Mouse (Mus musculus) frontal cortex, postnatal 36 days (tissue): Measurements from ENCODE around the gene Klhl29.
A peak's percentile ranks its signal among the peaks of the same experiment; 100 is the strongest.

Source experiments
- DNase-seq, 2 experiments: peaks; one replicate each; pipeline ENCODE4 v3.0.0; 2022; ENCODE audit warnings: low spot score in 2 of 2

Gene Klhl29

GRCm38 (mm10) chr12:5187773-5188333, 187.6 kb downstream of the Klhl29 start:
- DNase-seq, result no peak

DNA sequence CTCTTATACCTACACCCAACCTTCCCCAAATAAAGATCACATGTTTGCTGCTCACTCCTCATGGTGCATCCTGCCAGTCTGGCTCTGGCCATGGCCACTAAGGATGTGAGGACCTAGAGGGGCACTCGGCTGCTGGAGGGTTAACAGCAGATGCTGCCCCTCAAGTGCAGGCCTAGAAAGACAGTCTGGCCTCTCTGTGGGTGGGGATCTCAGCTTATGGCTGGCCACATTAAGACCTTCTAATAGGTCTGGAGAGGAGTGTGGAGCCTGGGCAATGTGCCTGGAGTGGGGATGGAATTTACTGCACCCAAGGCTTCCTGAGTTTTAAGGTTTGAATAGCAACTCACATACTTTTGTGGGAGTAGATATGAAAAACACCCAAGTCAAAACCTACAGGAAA, 188.8 kb downstream of the Klhl29 start:
- DNase-seq, result no peak

DNA sequence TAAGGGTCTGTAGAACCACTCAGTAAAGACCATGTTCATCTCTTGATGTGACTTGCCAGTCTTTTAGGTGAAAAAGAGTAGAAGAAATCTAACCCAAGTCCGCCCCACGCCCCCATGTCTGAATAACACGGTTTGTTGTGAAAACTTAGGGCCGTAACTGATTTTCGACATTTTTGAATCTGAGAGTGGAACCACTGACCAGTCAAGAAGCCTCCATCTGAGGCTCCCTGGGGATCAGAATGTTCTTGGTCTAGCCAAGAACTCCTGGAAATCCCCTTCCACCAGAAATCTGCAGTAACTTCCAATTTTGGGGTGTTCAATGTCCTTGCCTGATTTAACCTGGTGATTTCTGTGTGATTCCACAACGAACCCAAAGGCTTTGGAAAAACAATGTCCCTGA, 189.9 kb downstream of the Klhl29 start:
- DNase-seq, result no peak

GRCm38 (mm10) chr12:5182586-5182985, 192.9 kb downstream of the Klhl29 start:
- no peak for DNase-seq

- peak in 1 of 2 experiments; percentile 56 for DNase-seq
Observed at GRCm38 (mm10) chr12:5182165-5182564, 193.3 kb downstream of the Klhl29 start.

DNA sequence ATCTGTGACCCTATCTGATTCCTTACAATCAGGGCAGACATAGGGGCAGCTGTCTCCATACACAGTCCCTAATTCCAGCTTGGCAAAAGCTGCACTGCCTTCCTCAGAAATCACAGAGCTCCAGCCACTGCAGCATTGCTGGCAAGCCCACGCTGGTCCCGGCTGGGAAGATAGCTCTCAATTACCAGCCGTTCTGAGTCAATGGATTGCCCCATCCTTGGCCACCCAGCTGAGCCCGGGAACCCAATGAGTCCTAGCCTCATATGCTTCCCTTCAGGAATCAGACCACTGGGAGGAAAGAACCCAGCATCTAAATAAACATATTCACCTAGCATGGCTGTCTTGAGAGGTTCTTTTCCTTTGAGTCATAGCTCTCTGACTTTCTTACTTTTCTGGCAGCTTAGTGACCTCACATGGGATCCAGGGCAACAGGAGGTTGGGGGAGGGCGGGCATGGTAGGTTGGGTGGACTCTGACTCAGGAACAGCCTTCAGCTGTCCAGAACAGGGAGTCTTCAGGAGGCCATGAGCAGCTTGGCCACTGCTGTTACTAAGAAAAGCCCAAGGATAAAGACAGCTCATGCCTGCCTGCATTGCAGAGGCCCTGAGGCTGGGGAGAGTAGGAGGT, 198.7 kb downstream of the Klhl29 start:
- DNase-seq, result no peak

DNA sequence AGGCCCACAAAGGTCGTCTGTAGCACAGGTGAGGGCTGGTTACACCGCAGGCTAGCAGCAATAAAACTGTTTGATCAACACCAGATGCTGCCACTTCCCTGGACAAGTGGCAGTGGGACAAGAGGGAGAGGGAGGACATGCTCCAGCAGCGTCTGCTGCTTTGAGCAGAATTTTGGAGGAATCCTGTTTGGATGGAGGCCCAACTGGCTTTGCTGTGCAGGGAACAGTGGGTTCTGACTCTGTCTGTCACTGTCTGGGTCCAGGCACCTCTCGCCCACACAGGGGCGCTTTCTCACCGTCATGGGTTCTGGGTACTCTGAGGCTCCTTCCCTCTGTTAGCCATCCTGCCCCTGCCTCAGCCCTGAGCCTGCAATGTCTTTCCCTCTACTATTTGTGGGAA, 209.3 kb downstream of the Klhl29 start:
- DNase-seq, result no peak

DNA sequence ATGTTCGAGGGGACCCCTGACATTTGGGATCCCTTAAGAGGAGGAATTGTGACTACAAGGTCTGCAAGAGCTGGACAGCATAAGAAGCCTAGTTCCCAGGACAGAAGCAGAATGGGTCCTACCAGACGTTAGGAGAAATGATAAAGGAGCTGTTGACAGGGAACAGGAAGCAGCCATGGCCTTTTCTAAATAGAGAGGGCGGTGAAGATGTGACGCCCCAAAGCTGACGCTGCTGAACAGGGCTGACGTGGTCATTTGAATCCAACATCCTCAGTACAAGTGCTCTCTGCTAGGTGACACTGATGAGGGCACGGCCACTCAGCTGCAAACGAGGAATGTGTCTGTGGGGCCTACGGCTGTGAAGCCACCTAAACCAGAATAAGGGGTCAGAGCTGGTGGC, 210.1 kb downstream of the Klhl29 start:
- DNase-seq, result no peak

- DNase-seq, result peak in 1 of 2 experiments; percentile 55
Observed at GRCm38 (mm10) chr12:5162672-5163071, 212.8 kb downstream of the Klhl29 start.

DNA sequence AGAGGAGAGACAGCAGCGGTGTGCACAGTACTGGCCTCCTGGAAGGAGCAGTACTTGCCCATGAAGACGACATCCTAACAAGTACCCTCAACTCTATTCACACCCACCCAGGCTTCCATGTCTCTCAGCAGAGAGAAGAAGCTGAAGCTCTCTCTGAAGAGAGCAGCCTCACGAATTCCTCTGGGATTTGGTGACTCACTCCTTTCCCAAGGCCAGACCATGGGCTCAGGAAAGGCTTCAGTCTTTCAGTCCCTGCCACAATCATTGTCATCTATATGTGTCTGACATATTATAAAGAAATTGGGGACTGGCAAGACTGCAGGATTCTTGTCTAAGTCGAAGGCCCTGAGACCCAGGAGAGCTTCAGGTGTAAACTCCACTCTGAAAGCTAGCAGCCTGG, 213.9 kb downstream of the Klhl29 start:
- no peak for DNase-seq

DNA sequence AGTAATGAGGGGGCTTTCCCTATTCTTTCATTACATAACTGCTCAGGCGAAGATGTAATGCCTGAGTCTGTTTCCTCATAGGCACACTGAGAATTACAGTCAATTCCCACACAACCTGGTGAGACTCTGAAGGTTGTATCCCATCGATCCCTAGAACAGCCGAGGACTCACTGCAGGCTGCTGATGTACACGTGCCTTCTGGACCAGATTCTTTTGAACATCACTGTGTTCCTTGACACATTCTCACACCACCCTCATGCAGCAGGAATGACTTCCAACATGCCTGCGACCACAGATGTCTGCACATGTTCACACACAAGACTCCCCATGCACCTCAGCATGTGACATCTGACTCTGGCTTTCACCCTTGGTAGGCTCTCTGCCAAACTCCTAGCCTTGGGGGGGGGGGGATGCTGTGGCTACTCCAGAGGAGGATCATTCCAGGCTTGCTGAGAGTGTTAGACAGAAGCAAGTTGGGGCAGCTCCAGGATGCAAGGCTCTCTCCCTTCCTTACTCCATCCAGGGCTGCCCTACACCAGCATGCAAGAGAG, 217.5 kb downstream of the Klhl29 start:
- DNase-seq, result peak in 1 of 2 experiments; percentile 64

DNA sequence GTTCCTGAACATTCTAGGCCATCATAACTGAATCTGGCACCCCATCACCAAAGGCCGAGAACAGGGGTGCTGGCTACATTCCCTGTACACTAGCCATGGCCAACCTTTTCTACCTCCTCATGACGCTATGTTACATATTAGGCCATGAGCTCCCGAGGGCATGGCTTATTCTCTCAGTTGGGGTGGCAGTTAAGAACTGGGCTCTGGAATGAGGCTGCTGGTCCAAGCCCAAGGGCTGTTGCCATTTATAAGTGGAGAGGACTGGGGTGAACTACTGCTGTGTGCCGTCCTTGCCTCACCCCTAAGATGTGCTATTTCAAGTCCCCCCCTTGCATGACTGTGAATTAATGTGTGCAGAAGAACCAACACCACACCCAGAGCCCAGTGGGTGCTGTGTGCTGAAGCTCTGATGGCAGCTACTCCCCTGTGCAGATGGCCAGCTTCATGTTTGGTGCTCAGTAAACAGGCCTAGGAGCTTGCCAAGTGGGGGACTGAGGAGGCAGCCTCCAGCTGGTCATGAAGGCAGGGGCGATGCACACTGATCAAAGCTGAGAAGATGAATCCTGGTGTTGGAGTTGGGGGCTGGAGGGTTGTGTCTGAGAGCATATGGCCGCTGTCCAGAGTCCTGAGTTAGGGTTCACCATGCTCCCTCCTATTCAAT, 218.3 kb downstream of the Klhl29 start:
- peak; percentile 71 to 80 for DNase-seq

- no peak for DNase-seq
Observed at GRCm38 (mm10) chr12:5155177-5155576, 220.3 kb downstream of the Klhl29 start.

- DNase-seq, result no peak
Observed at GRCm38 (mm10) chr12:5151859-5152258, 223.6 kb downstream of the Klhl29 start.

DNA sequence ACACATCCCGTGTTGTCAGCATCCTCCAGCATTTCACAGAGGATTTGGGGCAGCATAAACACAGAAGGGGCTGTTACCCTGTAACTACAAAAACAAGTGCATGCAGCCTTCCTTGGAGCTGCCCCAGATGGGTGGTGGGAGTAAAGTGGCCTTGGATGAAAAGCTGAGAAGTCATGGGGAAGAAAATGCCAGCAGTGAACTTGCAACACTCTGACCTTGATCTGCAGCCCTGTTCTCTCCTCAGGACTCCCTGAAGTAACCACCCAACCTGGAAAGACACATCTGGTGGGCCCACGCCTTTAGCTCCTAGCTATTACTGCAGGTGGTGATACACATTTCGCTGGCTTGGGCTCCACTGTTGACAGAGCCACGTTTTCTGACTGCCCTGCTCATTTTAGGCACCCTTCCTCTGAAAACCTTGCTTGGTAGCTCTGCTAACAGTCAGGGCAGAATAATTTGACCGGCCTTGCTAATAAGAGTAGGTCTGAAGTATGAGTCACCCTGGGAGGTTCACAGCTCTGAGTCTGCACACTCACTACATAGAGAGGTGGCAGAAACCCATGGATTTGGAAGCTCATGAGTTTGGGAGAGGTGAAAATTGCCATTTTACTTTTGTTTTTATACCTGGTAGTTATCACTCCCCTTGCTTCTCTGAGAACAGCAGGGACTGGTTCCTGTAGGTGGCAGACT, 228.0 kb downstream of the Klhl29 start:
- no peak for DNase-seq

DNA sequence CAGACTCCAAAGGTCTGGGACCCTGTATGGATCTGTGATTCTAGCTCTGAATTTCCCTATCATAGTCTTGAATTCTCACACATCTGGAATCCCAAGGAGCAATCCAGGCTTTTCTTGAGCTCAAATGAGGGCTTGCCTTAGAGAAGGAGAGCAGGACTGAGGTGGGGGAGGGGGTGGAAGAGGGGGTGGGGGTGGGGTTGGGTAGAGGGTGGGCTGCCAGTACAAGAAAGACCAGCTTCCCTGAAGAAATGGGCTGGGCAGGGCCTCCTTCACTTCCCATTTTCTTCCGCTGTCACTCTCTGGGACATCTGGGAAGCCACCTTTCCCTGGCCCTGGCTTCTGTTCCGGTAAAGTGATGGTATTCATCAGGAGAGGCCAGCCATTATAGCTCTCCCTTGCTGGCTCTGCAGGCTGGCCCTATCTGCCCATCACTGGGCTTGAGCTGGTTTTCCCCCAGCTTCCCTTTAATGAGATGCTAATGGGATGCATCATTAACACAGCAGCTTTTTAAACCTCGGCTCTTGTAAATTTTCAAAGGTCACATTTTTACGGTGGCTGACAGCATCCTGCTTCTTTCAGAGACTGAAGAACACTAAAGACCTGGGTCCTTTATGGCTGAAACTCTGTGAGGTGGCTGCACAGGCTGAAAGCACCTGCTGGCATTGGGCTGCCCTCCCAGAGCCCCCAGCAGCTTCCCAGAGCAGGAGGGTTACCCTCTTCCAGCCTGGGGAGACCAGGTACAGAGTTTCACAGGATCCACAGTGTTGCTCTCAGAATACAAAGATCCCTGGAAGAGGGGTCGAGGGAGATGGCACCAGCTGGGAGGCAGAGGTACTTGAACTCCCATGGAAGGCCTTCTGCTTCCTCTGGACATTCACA, 231.3 kb downstream of the Klhl29 start:
- no peak for DNase-seq

GRCm38 (mm10) chr12:5143224-5143623, 232.3 kb downstream of the Klhl29 start:
- DNase-seq, result no peak

- DNase-seq, result peak; percentile 86 to 93
Observed at GRCm38 (mm10) chr12:5142776-5143175, 232.7 kb downstream of the Klhl29 start.

DNA sequence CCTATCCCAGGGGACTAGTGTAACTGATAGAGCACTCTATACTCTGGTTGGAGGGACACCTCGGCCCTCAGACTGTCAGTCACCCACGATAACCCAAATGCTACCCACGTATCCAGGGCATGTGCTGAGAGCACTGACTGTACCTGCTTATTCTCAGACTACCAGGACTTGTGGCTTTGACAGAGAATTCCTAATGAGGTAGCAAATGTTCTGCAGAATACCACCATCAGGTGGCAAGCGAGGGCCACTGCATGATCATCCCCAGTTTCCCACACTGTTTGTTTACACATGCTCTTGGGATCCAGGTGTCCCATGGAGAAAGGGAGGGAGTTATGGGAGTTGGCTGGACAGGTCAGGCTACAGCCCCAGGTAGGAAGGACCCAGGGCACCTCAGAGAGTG, 234.4 kb downstream of the Klhl29 start:
- DNase-seq, result no peak

DNA sequence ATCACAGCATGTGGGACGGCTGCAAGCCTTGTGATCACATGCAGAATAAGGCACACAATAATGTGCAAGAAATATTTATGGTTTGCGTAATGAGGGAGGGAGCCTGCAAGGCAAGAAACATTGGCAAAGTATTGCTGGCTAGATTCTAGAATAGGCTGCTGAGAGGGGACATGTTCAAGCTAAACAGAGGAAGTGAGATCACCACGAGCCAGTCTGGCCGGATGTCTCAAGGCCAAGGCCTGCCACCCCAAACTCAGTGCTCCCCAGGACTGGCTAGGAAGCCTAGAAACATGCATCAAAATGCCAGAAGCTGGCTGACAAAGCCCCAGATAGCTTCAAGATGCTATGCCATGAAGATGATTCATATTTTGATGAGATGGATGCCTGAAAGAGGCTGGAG, 236.2 kb downstream of the Klhl29 start:
- DNase-seq, result no peak

DNA sequence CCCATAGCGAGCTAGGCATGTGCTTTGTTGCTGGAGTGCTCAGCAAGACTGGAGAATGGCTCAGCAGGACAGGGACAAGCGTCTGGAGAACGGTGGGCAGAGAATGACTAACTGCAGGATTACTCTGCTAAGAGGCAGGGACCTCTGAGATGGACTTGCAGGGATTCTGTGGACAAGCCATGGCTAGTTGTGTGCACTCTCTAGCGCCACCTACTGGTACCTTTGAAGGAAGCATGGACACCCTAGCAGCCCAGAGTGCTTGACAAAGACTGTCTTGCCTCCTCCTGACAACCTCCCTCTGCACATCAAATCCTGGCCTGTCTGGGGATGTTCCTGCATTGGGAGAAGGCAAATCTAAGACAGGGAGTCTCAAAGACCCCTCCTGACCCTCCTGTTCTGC, 239.2 kb downstream of the Klhl29 start:
- peak in 1 of 2 experiments; percentile 80 for DNase-seq
